Mouse (Mus musculus): ENCODE measurements around the gene Trpm8. TPM values are rescaled to one million over a fixed set of nuclear protein-coding genes. Genes with fewer than 3 reads are reported as not detected.

The Trpm8 gene
- polyA plus RNA-seq, 1 experiment from 2014 or later: 0.01 TPM

DNA sequence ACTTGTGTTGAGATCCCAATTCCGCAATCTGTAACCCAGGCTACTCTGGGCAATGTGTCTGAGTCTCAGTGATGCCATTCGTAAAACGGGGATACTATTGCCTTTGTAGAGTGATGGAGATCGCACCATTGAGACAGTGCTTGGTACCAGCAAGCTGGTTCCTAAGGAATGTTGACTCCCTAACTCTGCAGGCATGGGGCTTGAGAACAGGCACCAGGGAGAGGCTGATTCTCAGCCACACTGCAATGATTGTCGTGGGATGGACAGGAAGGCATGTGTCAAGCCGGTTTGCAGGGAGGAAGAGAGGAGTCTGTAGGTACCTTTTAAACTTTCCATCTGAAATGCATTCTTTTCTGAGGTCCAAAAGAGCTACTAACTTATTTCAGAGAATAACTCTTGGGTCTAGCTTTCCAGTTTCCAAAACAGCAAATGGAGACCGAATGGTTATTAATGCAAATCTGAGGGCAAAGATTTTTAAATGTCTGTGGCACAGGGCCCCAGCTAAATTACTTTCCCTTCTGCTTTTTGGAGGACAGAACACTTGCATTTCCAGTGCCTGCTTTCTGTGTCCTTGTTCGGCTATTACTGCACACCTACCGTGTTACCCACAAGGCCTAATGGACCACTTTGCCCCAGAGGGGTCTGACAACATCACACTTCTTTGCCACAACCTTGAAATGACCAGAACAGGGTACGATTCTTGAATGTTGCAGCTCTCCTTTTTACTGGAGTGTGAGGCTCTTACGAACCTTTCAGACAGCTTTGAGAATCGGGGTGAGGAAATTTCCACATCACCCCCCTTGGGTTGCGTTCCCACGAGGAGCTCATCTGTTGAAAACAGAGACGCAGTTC is 6.1 kb downstream of the Trpm8 start:
- DNase-seq (ENCODE audit: low read depth, low spot score) (no peak), ATAC-seq (no peak)
- TF ChIP-seq CTCF (IDR thresholded peaks at IDR 0.05): no peak
- no peaks in the 10 kb centered on the region for H3K27me3 ChIP-seq
- in situ Hi-C loops (cut with MboI; ENCODE audit: low pct_unique_long_range_greater_than_20kb): loop anchor here (10.0 to 25.0 kb wide), 2 partner anchors 279 to 446 kb away; partner anchors contain the start of gene Usp40
- ChIA-PET CTCF (interaction anchor here (0.7 to 1.5 kb wide), 4 partner anchors 12 to 140 kb away, joined by 3 to 5 read pairs (median 3); no protein-coding TSS in a partner anchor), POLR2A (no interaction called here)

DNA sequence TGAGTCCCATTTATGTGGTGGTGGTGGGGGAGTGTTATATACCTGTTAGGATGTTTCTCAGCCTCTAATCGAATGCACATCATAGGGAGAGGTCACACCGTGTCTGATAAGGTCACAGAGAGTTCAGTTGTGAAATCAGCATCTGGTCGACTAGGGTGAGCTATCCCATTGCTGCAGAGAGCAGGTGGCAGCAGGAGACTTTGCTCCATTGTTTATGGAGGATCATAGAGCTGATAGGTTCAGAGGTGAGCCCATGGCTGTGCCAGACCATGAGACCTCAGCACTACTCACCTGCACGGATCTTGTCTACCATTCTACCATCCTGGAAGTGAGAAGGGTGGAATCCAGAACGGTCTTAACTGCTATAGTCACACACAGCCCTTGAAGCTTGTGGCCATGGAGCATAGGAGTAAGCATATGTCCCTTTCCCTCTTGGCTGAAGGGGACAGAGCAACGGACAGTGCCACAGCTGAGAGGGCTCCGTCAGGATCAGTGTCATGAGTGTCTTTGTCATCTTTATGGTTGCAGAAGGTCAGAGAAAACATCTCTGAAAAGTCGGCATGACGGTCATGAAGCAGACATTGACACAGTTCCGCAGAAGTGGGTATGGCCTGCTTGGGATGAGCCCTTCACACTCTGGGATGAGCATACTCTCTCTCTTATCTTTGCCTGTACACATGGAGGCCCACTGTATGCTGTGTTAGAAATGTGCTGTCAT is 6.9 kb downstream of the Trpm8 start:
- ChIA-PET CTCF (interaction anchor here (1.1 to 1.5 kb wide), 3 partner anchors 12 to 29 kb away, joined by 3 to 5 read pairs (median 3); no protein-coding TSS in a partner anchor), POLR2A (no interaction called here)
- no peaks in the 10 kb centered on the region for H3K27me3 ChIP-seq
- DNase-seq (ENCODE audit: low read depth, low spot score) (no peak), ATAC-seq (no peak)
- in situ Hi-C loops (cut with MboI; ENCODE audit: low pct_unique_long_range_greater_than_20kb): loop anchor here (10.0 to 25.0 kb wide), 2 partner anchors 280 to 447 kb away; partner anchors contain the start of gene Usp40
- TF ChIP-seq CTCF (IDR thresholded peaks at IDR 0.05): no peak

DNA sequence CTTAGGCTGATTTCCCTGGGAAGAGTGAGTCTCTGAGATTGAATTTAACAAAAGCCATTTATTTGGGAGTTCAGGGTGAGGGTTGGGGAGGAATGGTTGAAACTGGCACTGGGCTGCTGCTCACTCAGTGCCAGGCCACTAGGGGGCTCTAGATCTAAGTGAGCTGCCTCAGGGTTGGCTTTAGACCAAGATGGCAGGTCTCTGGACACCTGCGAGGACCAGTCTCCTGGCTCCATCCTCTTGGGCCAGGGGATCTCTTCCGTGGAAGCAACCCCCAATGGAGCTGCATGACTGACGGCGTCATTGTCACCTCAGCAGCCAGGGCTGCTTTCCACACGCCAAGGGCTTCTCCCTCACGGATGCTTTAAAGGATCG is 7.5 kb downstream of the Trpm8 start:
- TF ChIP-seq CTCF (IDR thresholded peaks at IDR 0.05): no peak

DNA sequence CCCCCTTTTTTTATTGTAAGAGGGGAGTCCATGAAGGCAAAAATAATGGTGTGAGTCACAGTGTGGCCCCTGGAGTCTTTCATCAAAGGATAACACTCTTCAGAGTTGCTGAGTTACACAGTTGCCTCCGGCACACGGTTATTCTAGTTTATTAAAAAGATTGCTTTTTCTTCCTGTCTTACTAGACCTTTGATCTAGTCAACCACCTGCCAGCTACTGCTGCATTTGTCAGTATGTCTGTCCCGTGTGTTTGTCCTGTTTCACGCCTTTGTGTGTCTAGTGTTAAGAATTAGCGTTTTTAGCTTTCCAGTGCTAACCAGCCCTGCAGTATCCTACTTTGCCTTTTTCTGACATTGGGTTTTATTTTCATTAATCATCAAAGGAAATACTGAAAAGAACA is 8.2 kb downstream of the Trpm8 start:
- in situ Hi-C loops (cut with MboI; ENCODE audit: low pct_unique_long_range_greater_than_20kb): loop anchor here (10.0 to 25.0 kb wide), 2 partner anchors 281 to 448 kb away; partner anchors contain the start of gene Usp40
- no peaks in the 10 kb centered on the region for H3K27me3 ChIP-seq
- DNase-seq (ENCODE audit: low read depth, low spot score) (no peak), ATAC-seq (no peak)
- ChIA-PET POLR2A (no interaction called here), CTCF (interaction anchor here (1.4 to 4.2 kb wide), 3 partner anchors 8 to 23 kb away, joined by 3 to 22 read pairs (median 4); partner anchors contain the start of genes Hjurp and Trpm8)
- TF ChIP-seq CTCF (IDR thresholded peaks at IDR 0.05): no peak

More for the DNA sequence above, 7.5 kb downstream of the Trpm8 start:
- ChIA-PET CTCF (interaction anchor here (1.5 kb wide), 1 partner anchor 13 kb away, joined by 3 read pairs; no protein-coding TSS in a partner anchor), POLR2A (no interaction called here)
- DNase-seq (ENCODE audit: low read depth, low spot score): no peak
- in situ Hi-C loops (cut with MboI; ENCODE audit: low pct_unique_long_range_greater_than_20kb): loop anchor here (10.0 to 25.0 kb wide), 2 partner anchors 280 to 448 kb away; partner anchors contain the start of gene Usp40
- ATAC-seq: no peak
- no peaks in the 10 kb centered on the region for H3K27me3 ChIP-seq

DNA sequence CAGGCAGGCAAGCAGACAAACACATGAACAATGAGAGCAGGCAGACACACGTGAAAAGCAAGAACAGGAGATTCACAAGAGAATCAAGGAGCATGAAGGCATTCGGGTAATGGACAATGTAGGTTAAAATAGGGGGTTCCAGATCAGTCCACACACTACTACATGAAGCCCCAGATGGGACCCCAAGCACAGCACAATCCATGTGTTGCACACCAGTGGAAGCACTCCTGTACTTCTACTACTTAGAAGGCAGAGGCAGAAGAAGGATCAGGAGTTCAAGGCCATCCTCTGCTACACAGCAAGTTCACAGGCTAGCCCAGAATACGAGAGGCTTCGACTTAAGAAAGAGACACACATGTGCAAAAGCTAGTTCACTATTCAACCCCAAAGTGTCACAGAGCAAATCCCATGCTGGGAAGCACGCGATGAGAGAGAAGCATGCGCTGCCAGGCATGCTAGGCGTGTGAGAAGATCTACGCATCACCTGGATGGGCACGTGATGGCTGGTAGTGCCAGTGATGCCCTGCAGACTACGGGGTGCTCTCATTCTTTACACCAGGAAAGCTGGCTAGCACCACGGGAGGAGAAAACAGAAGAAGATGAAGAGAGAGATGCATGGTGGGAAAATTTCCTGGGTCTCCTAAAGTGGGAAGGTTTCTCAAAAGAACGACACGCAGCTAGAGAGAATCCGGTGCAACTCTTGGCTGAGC is 8.8 kb downstream of the Trpm8 start:
- in situ Hi-C loops (cut with MboI; ENCODE audit: low pct_unique_long_range_greater_than_20kb): loop anchor here (10.0 to 25.0 kb wide), 2 partner anchors 281 to 449 kb away; partner anchors contain the start of gene Usp40
- ATAC-seq (no peak), DNase-seq (ENCODE audit: low read depth, low spot score) (no peak)
- H3K27me3 ChIP-seq: no peaks in the 10 kb centered on the region
- POLR2A ChIA-PET: no interaction called here
- no peak for TF ChIP-seq CTCF (IDR thresholded peaks at IDR 0.05)
- CTCF ChIA-PET: interaction anchor here (0.7 to 4.2 kb wide), 4 partner anchors 9 to 1104 kb away, joined by 3 to 22 read pairs (median 4); partner anchors contain the start of genes Hjurp and Trpm8

DNA sequence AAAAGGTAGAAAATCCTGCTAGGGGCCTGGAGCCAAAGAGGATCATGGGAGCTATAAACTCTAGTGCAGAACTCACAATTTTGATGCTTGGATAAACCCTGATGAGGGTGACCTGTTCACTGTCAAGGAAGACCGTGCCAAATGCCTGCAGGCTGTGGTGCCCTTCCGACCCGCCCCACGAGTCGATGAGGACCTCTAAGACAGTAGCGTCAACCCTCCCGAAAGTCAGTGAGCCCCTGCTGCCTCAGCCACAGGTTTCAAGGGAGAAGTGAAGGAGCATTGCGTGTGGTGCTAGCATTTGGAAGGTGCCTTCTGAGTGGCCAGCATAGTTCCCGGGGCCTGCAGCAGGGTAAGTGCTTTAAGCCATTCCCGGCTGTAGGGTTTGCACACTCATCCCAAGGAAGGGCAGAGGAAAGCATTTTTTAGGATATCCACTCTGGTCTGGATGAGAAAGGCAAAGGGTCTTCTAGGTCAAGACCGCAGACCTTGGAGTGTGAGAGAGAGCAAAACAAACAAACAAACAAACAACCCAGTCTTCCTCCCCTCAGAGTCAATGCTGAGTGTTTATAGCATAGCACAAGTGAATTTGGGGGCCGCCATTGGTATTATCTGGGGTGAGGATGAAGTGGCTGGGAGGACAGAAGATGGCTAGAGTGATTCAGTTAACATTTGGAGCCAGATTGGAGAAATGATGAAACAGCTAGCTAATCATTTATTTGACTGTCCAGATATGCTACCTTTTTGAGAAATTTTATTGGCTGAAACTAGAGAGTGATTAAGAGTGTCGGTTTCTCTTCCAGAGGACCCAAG is 9.6 kb downstream of the Trpm8 start:
- POLR2A ChIA-PET: no interaction called here
- no peak for ATAC-seq
- in situ Hi-C loops (cut with MboI; ENCODE audit: low pct_unique_long_range_greater_than_20kb): loop anchor here (10.0 to 25.0 kb wide), 2 partner anchors 282 to 450 kb away; partner anchors contain the start of gene Usp40

DNA sequence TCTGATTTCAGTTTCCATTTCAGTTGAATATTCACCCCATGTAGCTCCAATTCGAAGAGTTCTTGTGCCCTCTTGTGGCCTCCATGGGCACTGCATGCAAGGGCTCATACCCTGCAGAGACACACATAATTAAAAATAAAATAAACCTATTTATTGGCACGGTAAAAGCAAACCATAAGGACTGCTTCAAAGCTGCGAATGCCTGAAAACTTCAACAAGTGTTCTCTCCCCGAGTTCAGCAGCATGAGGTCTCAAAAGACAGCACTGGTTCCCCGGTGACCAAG is 10.2 kb downstream of the Trpm8 start:
- ChIA-PET CTCF (interaction anchor here (0.8 to 4.2 kb wide), 6 partner anchors 10 to 193 kb away, joined by 3 to 22 read pairs (median 4); partner anchors contain the start of genes Hjurp, Trpm8 and Ugt1a7c), POLR2A (no interaction called here)
- ATAC-seq (peak; percentile 13), DNase-seq (ENCODE audit: low read depth, low spot score) (no peak)
- in situ Hi-C loops (cut with MboI; ENCODE audit: low pct_unique_long_range_greater_than_20kb): loop anchor here (10.0 to 25.0 kb wide), 2 partner anchors 283 to 450 kb away; partner anchors contain the start of gene Usp40
- TF ChIP-seq CTCF (IDR thresholded peaks at IDR 0.05): peak; percentile 95
- H3K27me3 ChIP-seq: no peaks in the 10 kb centered on the region

More for the DNA sequence above, 9.6 kb downstream of the Trpm8 start:
- CTCF ChIA-PET: interaction anchor here (0.7 to 4.2 kb wide), 9 partner anchors 9 to 1103 kb away, joined by 3 to 22 read pairs (median 4); partner anchors contain the start of genes Hjurp, Trpm8 and Ugt1a7c
- H3K27me3 ChIP-seq: no peaks in the 10 kb centered on the region
- no peak for DNase-seq (ENCODE audit: low read depth, low spot score)
- no peak for TF ChIP-seq CTCF (IDR thresholded peaks at IDR 0.05)

DNA sequence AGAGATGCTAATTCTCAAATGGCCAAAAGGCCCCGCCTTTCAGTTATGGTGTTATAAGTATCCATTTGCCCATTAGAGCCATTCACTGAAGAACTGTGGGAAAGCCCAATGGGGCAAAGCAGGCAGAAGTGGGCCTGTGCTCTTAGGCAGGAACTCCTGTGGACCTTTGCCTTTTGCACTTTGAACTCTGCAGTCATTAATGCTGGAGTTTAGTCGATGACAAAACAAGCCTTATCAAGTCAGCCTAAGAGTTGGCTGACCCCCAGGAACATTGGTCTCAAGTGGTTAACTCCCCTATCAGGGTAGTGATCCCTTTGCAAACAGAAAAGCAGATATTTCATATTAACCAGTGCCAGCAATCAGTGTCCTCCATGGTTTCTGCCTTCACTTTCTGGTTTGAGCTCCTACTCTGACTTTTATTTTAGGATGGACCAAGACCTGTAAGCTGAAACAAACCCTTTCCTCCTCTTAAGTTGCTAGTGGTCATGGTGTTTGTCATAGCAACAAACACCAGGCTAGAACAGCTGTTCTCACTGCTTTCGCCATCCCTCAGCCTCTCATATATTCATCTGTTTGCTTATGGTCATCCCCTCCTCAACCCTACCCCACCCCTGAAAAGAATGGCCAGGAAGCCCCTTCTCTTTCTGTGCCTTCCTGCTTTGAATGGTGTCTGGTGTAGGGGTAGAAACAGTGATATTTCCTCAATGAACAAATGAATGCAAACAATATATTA is 10.8 kb downstream of the Trpm8 start:
- TF ChIP-seq CTCF (IDR thresholded peaks at IDR 0.05): no peak
- POLR2A ChIA-PET: no interaction called here

More for the DNA sequence above, 10.8 kb downstream of the Trpm8 start:
- ATAC-seq (no peak), DNase-seq (ENCODE audit: low read depth, low spot score) (no peak)
- in situ Hi-C loops (cut with MboI; ENCODE audit: low pct_unique_long_range_greater_than_20kb): loop anchor here (10.0 to 25.0 kb wide), 2 partner anchors 283 to 451 kb away; partner anchors contain the start of gene Usp40
- CTCF ChIA-PET: interaction anchor here (1.3 to 4.2 kb wide), 5 partner anchors 10 to 194 kb away, joined by 4 to 22 read pairs (median 4); partner anchors contain the start of genes Hjurp, Trpm8 and Ugt1a7c
- peaks cover 2% of the 10 kb centered on the region for H3K27me3 ChIP-seq
